Mouse (Mus musculus) gastrocnemius, adult 18-20 months (tissue): ENCODE data around the gene Unc13c. TPM values are rescaled to one million over a fixed set of nuclear protein-coding genes. Genes with fewer than 3 reads are reported as not detected.

Experiments
- DNase-seq: peaks from one replicate; pipeline ENCODE4 v3.0.0; 2021; ENCODE audit warnings: low spot score
- total RNA-seq, 2 experiments: library from RNA; stranded (reverse); gene quantifications; 2 replicates each; pipeline ENCODE4 v1.2.3; 2021

Gene Unc13c
- total RNA-seq, 2 experiments from 2014 or later = 0.16 to 0.17 TPM

DNA sequence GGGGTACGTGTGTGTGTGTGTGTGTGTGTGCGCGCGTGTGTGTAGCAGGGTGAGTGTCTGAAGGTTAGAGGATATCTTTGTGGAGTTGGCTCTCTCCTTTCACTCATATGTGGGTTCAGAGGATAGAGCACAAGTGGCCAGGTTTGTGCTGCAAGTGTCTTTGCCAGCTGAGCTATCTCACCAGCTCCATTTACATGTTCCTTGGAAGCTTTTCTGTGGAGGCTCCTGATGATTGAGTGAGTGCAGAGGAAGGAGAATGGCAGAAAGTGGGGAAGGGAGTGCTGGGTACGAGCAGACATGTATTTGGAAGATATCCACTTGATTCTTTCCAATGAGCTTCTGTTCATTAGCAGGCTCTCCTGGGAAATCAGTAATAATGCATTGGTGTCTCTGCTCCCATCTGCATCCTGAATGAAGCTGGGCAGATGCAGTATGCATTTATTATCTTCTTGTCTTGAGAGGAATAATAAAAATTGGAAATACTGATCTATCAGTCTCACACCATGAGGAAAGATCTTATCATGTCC, 86.3 kb downstream of the Unc13c start:
- DNase-seq = no peak

DNA sequence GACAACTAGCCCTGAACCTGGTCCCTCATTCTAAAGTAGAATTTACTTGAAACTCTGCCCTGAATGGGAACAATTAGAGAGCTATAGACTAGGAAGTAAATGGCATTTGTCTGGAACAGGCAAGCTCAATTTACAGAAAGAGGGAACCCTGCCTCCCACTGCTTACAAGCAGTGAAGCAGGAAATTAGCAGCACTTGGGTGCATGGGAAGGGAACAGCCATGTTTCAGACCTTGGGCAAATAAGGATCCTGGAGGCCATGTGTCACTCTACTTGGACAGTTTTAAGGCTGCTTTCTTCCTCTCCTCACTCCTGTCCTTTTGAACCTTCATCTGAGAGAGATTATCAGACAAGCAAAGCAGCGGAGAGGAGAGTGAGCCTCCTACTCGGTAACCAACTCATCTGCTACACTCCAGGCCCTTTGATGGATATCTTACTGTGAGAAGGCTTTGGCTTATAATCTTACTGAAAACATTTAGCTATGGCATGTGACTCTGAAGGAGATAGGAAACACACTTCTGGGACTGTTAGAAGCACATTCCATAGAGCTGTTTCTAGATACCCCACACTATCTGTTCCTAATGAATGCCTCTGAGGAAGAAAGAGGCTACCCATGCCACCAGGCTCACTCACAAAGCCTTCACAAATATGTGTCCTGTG, 101.2 kb downstream of the Unc13c start:
- DNase-seq = no peak

DNA sequence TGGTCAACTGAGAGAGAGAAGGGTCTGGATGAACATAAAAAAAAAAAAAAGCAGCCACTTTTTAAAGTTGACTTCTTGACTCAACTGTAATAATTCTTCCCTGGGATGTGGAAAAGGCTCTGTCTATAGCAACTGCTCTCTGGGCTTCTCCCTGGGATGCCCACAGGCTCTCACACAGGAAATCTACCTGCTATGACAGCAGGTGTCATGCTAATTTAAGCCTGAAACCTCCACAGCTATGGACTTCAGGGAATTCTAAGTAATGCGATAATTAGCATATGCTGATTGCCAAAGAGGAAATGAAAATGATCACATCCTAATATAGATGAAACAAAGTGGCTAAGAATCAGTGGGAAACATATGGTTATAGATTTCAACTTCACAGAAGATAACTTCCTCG, 102.1 kb downstream of the Unc13c start:
- no peak for DNase-seq

- DNase-seq = no peak
Observed at GRCm38 (mm10) chr9:73859469-73859868, 109.3 kb downstream of the Unc13c start.

- no peak for DNase-seq
Observed at GRCm38 (mm10) chr9:73854281-73854680, 114.5 kb downstream of the Unc13c start.

GRCm38 (mm10) chr9:73806681-73807080, 162.1 kb downstream of the Unc13c start:
- DNase-seq = no peak

GRCm38 (mm10) chr9:73774616-73775015, 194.2 kb downstream of the Unc13c start:
- no peak for DNase-seq

DNA sequence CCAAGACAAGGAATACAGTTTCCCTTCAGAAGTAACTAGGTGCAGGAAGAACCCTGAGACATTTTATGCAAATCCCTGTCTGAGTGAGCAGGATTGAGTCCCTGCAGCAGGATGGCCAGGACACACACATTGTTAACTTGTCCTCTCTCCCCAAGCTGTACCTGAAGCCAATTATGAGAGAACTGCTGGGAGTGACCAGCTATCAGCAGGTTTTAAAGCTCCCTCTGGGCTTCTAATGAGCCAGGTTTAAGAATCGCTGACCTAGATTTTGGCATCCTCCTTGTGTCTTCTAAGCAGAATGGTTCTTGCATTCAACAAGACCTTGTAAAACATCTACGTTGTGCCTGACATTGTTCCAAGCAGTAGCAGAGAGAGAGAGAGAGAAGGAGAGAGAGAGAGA, 213.6 kb downstream of the Unc13c start:
- no peak for DNase-seq

DNA sequence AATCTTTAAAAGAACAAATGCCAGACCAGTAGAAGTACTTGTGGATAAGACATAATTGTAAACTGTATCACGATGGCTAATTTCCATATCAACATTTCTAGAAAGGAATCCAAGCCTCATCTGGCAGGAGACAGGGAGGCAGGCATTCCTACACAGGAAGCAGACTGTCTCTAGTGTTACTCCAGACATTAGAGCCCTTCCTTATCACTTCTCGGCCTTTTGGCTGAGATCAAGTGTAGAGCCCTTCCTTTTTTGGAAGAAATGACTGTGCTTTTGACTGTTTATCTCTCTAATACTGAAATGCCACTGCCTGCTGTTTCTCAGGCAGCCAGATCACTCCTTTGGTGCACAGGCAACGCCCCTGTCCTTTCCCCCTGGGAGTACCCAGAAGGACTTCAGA, 215.3 kb downstream of the Unc13c start:
- no peak for DNase-seq

GRCm38 (mm10) chr9:73751344-73751743, 217.4 kb downstream of the Unc13c start:
- no peak for DNase-seq

DNA sequence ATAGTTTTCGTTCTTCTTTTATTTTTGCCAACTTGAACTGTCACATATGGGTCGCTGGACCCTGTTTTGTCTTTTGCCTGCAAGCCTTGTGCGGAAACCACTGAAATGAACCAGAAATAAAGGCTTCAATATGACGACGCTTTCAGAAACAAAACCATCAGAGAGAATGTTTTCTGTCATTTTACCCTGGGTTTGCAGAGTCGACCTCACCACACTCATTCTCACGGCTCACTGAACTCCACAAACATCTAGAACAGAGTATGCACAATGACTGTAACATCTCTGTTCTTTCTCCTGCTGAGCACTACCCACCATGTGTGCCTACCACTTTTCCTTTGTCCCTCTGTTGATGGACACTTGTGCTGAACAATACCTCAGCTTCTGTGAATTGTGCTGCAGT, 234.3 kb downstream of the Unc13c start:
- DNase-seq = no peak

DNA sequence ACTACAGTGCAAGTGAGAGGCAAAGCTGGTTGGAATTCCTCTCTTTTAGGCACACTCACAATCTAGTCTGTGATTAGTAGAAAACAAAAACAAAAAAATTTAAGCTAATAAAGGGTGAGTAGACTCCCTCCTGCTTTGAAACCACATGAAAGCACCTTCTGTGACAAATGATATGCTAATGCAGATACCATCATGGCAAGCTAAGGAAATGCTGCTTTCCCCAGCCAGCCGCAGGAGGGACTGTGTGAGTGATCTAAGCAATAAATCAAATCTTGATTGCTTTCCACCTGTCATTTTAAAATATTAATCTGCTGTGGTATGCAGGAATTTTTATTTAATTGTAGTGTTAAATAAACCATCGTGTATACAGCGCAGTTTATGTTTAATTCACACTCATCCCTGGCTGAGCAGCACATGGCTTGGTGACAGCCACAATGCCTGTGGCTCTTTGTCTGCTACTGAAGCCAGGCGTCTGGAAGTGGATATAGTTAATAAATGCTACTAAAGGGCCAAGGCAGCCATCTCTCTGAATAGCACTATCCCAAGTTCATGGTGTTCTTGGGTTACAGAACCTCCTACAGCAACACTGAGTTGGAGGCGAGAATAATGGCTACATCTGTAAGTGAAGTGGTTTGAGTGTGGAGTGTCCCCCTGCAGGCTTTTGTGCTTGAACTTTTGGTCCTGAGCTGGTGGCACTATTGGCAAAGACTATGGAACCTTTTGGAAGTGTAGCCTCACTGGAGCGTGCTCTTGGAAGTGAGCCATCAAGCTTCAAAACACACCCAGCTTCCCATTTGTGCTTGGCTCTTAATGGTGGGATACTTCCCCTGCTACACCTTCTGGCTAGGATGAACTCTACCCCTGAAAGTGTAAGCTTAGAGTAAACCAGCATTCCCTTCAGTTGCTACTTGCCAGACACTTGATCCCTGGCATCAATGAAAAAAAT, 242.8 kb downstream of the Unc13c start:
- no peak for DNase-seq

- DNase-seq = no peak
Observed at GRCm38 (mm10) chr9:73724776-73725175, 244.0 kb downstream of the Unc13c start.

DNA sequence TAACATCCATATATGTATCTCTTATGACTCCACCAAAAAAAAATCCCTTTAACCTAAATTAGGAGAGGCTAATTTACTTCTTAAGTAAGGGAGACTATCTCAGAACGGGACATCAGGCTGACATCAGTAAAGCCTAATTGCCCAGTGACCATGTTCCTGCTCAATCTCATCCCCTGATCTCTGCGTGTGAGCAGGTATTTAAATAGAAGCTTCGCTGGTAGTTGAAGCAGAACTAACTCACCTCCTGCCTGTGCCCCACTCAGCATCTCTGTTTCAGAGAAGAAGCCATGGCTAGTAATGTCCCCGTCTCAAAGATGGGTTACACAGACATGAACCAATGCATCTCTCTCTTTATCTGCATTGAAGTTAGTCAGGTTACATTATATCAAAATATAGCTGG, 255.3 kb downstream of the Unc13c start:
- DNase-seq = no peak

DNA sequence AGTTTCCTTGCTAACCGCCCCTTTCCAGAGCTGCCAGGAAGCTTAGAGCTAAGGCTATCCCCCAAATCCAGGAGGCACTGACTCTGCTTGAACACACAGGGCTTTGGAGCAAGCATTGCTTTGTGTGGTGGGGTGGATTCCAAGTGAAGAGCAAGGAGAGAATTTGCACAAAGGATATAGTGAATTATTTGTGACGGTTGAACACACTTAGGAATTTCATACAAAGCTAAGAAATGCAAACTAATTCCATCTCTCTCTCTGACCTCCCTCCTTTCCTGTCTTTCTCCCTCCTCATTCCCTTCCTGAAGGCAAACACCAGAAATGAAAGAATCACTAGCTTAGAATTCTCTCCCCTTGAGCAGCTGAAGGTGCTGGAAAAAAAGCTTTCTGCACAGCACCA, 271.7 kb downstream of the Unc13c start:
- DNase-seq = no peak

- no peak for DNase-seq
Observed at GRCm38 (mm10) chr9:73681580-73681979, 287.2 kb downstream of the Unc13c start.

- DNase-seq = no peak
Observed at GRCm38 (mm10) chr9:73680545-73681495, 287.9 kb downstream of the Unc13c start.

- no peak for DNase-seq
Observed at GRCm38 (mm10) chr9:73671656-73672212, 297.0 kb downstream of the Unc13c start.

GRCm38 (mm10) chr9:73670040-73670439, 298.7 kb downstream of the Unc13c start:
- DNase-seq = no peak

- no peak for DNase-seq
Observed at GRCm38 (mm10) chr9:73662839-73663238, 305.9 kb downstream of the Unc13c start.

GRCm38 (mm10) chr9:73649088-73649487, 319.7 kb downstream of the Unc13c start:
- no peak for DNase-seq
